In the genomic region with DNA sequence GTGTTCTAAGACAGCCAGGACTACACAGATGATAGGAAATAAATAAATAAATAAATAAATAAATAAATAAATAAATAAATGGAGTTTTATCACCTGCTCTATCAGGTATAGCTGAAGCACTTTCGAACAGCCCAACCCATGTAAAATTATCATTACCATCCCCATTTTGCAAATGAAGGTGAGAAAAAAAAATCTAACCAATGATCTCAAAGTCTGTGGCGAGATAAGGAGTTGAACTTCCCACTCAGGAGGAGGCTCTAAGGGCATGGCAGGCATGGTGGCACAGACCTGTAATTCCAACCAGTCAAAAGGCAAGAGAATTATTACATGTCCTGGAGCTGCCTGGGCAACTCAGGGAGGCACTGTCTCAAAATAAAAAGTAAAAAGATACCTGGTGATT, we compare ENCODE assay signal across 19 mouse cellular contexts.
"Had no signal": no experiment of that assay in that cellular context is flagged by ENCODE, and none has a peak within 500 bp of the region (broad histone marks: within the 10 kb centered on the region; RNA-seq: fewer than 3 reads in every experiment).

No protein-coding gene starts in this region.

- H3K9me3 ChIP-seq: heart, embryonic 12.5 days; heart, embryonic 13.5 days; heart, embryonic 15.5 days; hindbrain, embryonic 10.5 days; hindbrain, embryonic 12.5 days; hindbrain, embryonic 13.5 days; hindbrain, embryonic 15.5 days; intestine, embryonic 15.5 days; kidney, embryonic 15.5 days had no signal

- ATAC-seq: hindbrain, embryonic 16.5 days; inflammation-experienced regulatory T-cells, adult 6 months; intestine, postnatal 0 days had no signal

- H3K4me3 ChIP-seq: heart, embryonic 12.5 days; heart, embryonic 13.5 days; heart, embryonic 15.5 days; hindbrain, embryonic 10.5 days; hindbrain, embryonic 12.5 days; hindbrain, embryonic 13.5 days; hindbrain, embryonic 15.5 days; intestine, embryonic 15.5 days; kidney, embryonic 15.5 days; layer of hippocampus, adult 2 months; left cerebral cortex, adult 2 months had no signal

- DNase-seq: layer of hippocampus, adult 9-11 months had no signal

- H3K36me3 ChIP-seq: heart, embryonic 12.5 days; heart, embryonic 13.5 days; heart, embryonic 15.5 days; hindbrain, embryonic 10.5 days; hindbrain, embryonic 12.5 days; hindbrain, embryonic 13.5 days; hindbrain, embryonic 15.5 days; intestine, embryonic 15.5 days; kidney, embryonic 15.5 days had no signal

- H3K27ac ChIP-seq: heart, embryonic 13.5 days; heart, embryonic 15.5 days; hindbrain, embryonic 10.5 days; hindbrain, embryonic 12.5 days; hindbrain, embryonic 13.5 days; hindbrain, embryonic 14.5 days; hindbrain, embryonic 15.5 days; hindbrain, postnatal 0 days; intestine, embryonic 15.5 days; kidney, embryonic 15.5 days; kidney, postnatal 0 days; layer of hippocampus, adult 2 months; left cerebral cortex, adult 2 months had no signal

- H3K27me3 ChIP-seq: heart, embryonic 12.5 days; heart, embryonic 13.5 days; heart, embryonic 15.5 days; hindbrain, embryonic 12.5 days; hindbrain, embryonic 13.5 days; hindbrain, embryonic 15.5 days; intestine, embryonic 15.5 days; kidney, embryonic 15.5 days had no signal

- H3K4me2 ChIP-seq: heart, embryonic 11.5 days; heart, embryonic 12.5 days; heart, embryonic 15.5 days; hindbrain, embryonic 12.5 days; hindbrain, embryonic 13.5 days; hindbrain, embryonic 14.5 days; hindbrain, embryonic 15.5 days; intestine, embryonic 15.5 days; kidney, embryonic 15.5 days had no signal

- H3K9ac ChIP-seq: heart, embryonic 12.5 days; heart, embryonic 13.5 days; heart, embryonic 15.5 days; hindbrain, embryonic 12.5 days; hindbrain, embryonic 13.5 days; hindbrain, embryonic 14.5 days; hindbrain, embryonic 15.5 days; intestine, embryonic 15.5 days; kidney, embryonic 15.5 days had no signal
